Mouse (Mus musculus): ENCODE data around the gene Tgds. TPM values are rescaled to one million over a fixed set of nuclear protein-coding genes. Genes with fewer than 3 reads are reported as not detected.
A peak's percentile ranks its signal among the peaks of the same experiment; 100 is the strongest.

The Tgds gene
- 32.5 and 36.0 TPM in 2 replicates for polyA plus RNA-seq (2016; fragmentation: Nextera tagmentation; extraction: Ambion mirVana)

- Histone ChIP-seq H3K27me3 (ENCODE audit: low read depth, poor library complexity, severe bottlenecking) (no peaks in the 10 kb centered on the region), H3K27ac (peak within 1 kb of the TSS; percentile 86), H3K36me3 (peaks cover 29% of the 10 kb centered on the region), H3K4me1 (peaks cover 23% of the 10 kb centered on the region), H3K9me3 (replicated peaks) (no peaks in the 10 kb centered on the region), H3K4me3 (peak within 1 kb of the TSS; percentile 75)
- under 1% methylated on average over 28 of the region's 28 CpGs for WGBS
- DNase-seq (ENCODE audit: low spot score): peak; percentile 99
These were observed at the start of gene Tgds for GRCm38 (mm10) chr14:118132642-118132977. TSS of gene Tgds (minus strand) at chr14:118132755.

GRCm38 (mm10) chr14:118180711-118181177, 48.2 kb upstream of the Tgds start:
- no peaks in the 10 kb centered on the region for H3K36me3 ChIP-seq
- no peaks in the 10 kb centered on the region; the same call in 1 of the 2 replicates for H3K27me3 ChIP-seq (ENCODE audit: low read depth, poor library complexity, severe bottlenecking)
- DNase-seq (ENCODE audit: low spot score): no peak
- peak overlapping the region; percentile 61 for H3K4me3 ChIP-seq
- H3K27ac ChIP-seq: peak overlapping the region; percentile 75; the same call in 1 of the 2 replicates
- H3K4me1 ChIP-seq: peaks cover 12% of the 10 kb centered on the region; the same call in 1 of the 2 replicates
- 7% methylated on average over 10 of the region's 10 CpGs for WGBS
- H3K9me3 ChIP-seq (replicated peaks): no peaks in the 10 kb centered on the region

GRCm38 (mm10) chr14:118180117-118180557, 47.6 kb upstream of the Tgds start:
- Histone ChIP-seq H3K9me3 (replicated peaks) (no peaks in the 10 kb centered on the region), H3K27ac (peak overlapping the region; percentile 75), H3K36me3 (no peaks in the 10 kb centered on the region), H3K4me3 (peak overlapping the region; percentile 61), H3K4me1 (peaks cover 12% of the 10 kb centered on the region; the same call in 1 of the 2 replicates), H3K27me3 (ENCODE audit: low read depth, poor library complexity, severe bottlenecking) (no peaks in the 10 kb centered on the region; the same call in 1 of the 2 replicates)
- peak; percentile 73 for DNase-seq (ENCODE audit: low spot score)
- under 1% methylated on average over 20 of the region's 20 CpGs for WGBS

- peak overlapping the region; percentile 61 for H3K4me3 ChIP-seq
- no peaks in the 10 kb centered on the region for H3K36me3 ChIP-seq
- 34% methylated on average over 7 of the region's 7 CpGs for WGBS
- H3K9me3 ChIP-seq (replicated peaks): no peaks in the 10 kb centered on the region
- peaks cover 12% of the 10 kb centered on the region; the same call in 1 of the 2 replicates for H3K4me1 ChIP-seq
- H3K27ac ChIP-seq: peak overlapping the region; percentile 75
- H3K27me3 ChIP-seq (ENCODE audit: low read depth, poor library complexity, severe bottlenecking): no peaks in the 10 kb centered on the region; the same call in 1 of the 2 replicates
- DNase-seq (ENCODE audit: low spot score): no peak
These were observed 47.1 kb upstream of the Tgds start for GRCm38 (mm10) chr14:118179701-118180100.

GRCm38 (mm10) chr14:118179251-118179650, 46.7 kb upstream of the Tgds start:
- H3K9me3 ChIP-seq (replicated peaks): no peaks in the 10 kb centered on the region
- DNase-seq (ENCODE audit: low spot score): no peak
- no peak overlapping the region for H3K4me3 ChIP-seq
- WGBS: 81% methylated on average over 1 of the region's 1 CpGs
- no peak overlapping the region for H3K27ac ChIP-seq
- H3K36me3 ChIP-seq: no peaks in the 10 kb centered on the region
- peaks cover 12% of the 10 kb centered on the region; the same call in 1 of the 2 replicates for H3K4me1 ChIP-seq
- H3K27me3 ChIP-seq (ENCODE audit: low read depth, poor library complexity, severe bottlenecking): no peaks in the 10 kb centered on the region; the same call in 1 of the 2 replicates

- no peak for DNase-seq (ENCODE audit: low spot score)
- H3K27ac ChIP-seq: no peak overlapping the region
- 0 out of 2 replicates have a peak, but pooled peaks cover 5% of the 10 kb centered on the region for H3K36me3 ChIP-seq
- H3K4me1 ChIP-seq: peaks cover 11% of the 10 kb centered on the region; the same call in 1 of the 2 replicates
- H3K27me3 ChIP-seq (ENCODE audit: low read depth, poor library complexity, severe bottlenecking): no peaks in the 10 kb centered on the region; the same call in 1 of the 2 replicates
- no peak overlapping the region for H3K4me3 ChIP-seq
- no peaks in the 10 kb centered on the region for H3K9me3 ChIP-seq (replicated peaks)
- WGBS: 88% methylated on average over 12 of the region's 12 CpGs
These were observed 43.1 kb upstream of the Tgds start for GRCm38 (mm10) chr14:118175694-118176085.

GRCm38 (mm10) chr14:118175071-118175693, 42.6 kb upstream of the Tgds start:
- H3K36me3 ChIP-seq: 0 out of 2 replicates have a peak, but pooled peaks cover 5% of the 10 kb centered on the region
- H3K9me3 ChIP-seq (replicated peaks): no peaks in the 10 kb centered on the region
- H3K4me3 ChIP-seq: no peak overlapping the region
- no peaks in the 10 kb centered on the region; the same call in 1 of the 2 replicates for H3K27me3 ChIP-seq (ENCODE audit: low read depth, poor library complexity, severe bottlenecking)
- DNase-seq (ENCODE audit: low spot score): no peak
- H3K27ac ChIP-seq: no peak overlapping the region
- peaks cover 6% of the 10 kb centered on the region; the same call in 1 of the 2 replicates for H3K4me1 ChIP-seq
- 88% methylated on average over 30 of the region's 30 CpGs for WGBS

- DNase-seq (ENCODE audit: low spot score): no peak
- Histone ChIP-seq H3K27me3 (ENCODE audit: low read depth, poor library complexity, severe bottlenecking) (no peaks in the 10 kb centered on the region; the same call in 1 of the 2 replicates), H3K4me1 (no peaks in the 10 kb centered on the region), H3K36me3 (peaks cover 18% of the 10 kb centered on the region), H3K27ac (no peak overlapping the region), H3K9me3 (replicated peaks) (no peaks in the 10 kb centered on the region), H3K4me3 (no peak overlapping the region)
- WGBS: 81% methylated on average over 11 of the region's 11 CpGs
These were observed 41.1 kb upstream of the Tgds start for GRCm38 (mm10) chr14:118173590-118174203.

- Histone ChIP-seq H3K9me3 (replicated peaks) (no peaks in the 10 kb centered on the region), H3K4me3 (no peak overlapping the region), H3K36me3 (peaks cover 29% of the 10 kb centered on the region), H3K27me3 (ENCODE audit: low read depth, poor library complexity, severe bottlenecking) (no peaks in the 10 kb centered on the region), H3K4me1 (no peaks in the 10 kb centered on the region), H3K27ac (no peak overlapping the region)
- 93% methylated on average over 4 of the region's 4 CpGs for WGBS
- DNase-seq (ENCODE audit: low spot score): no peak
These were observed 36.2 kb upstream of the Tgds start for GRCm38 (mm10) chr14:118168776-118169175.

GRCm38 (mm10) chr14:118162640-118163039, 30.1 kb upstream of the Tgds start:
- no peaks in the 10 kb centered on the region for H3K4me1 ChIP-seq
- H3K27me3 ChIP-seq (ENCODE audit: low read depth, poor library complexity, severe bottlenecking): no peaks in the 10 kb centered on the region
- H3K27ac ChIP-seq: no peak overlapping the region
- H3K4me3 ChIP-seq: no peak overlapping the region
- peaks cover 69% of the 10 kb centered on the region for H3K36me3 ChIP-seq
- H3K9me3 ChIP-seq (replicated peaks): no peaks in the 10 kb centered on the region
- 93% methylated on average over 14 of the region's 14 CpGs for WGBS
- no peak for DNase-seq (ENCODE audit: low spot score)

- Histone ChIP-seq H3K27ac (no peak overlapping the region), H3K36me3 (peaks cover 71% of the 10 kb centered on the region), H3K9me3 (replicated peaks) (no peaks in the 10 kb centered on the region), H3K4me1 (no peaks in the 10 kb centered on the region), H3K27me3 (ENCODE audit: low read depth, poor library complexity, severe bottlenecking) (no peaks in the 10 kb centered on the region), H3K4me3 (no peak overlapping the region)
- 87% methylated on average over 3 of the region's 3 CpGs for WGBS
- no peak for DNase-seq (ENCODE audit: low spot score)
These were observed 29.2 kb upstream of the Tgds start for GRCm38 (mm10) chr14:118161751-118162150.

- no peaks in the 10 kb centered on the region for H3K4me1 ChIP-seq
- no peak overlapping the region for H3K4me3 ChIP-seq
- 31% methylated on average over 5 of the region's 5 CpGs for WGBS
- peak; percentile 69 for DNase-seq (ENCODE audit: low spot score)
- H3K27ac ChIP-seq: no peak overlapping the region
- H3K36me3 ChIP-seq: peaks cover 86% of the 10 kb centered on the region
- no peaks in the 10 kb centered on the region for H3K9me3 ChIP-seq (replicated peaks)
- H3K27me3 ChIP-seq (ENCODE audit: low read depth, poor library complexity, severe bottlenecking): no peaks in the 10 kb centered on the region
These were observed 24.6 kb upstream of the Tgds start for GRCm38 (mm10) chr14:118157146-118157545.

- H3K36me3 ChIP-seq: peaks cover 82% of the 10 kb centered on the region
- 91% methylated on average over 10 of the region's 10 CpGs for WGBS
These were observed 24.2 kb upstream of the Tgds start for GRCm38 (mm10) chr14:118156740-118157139.

More at GRCm38 (mm10) chr14:118156740-118157139, 24.2 kb upstream of the Tgds start:
- no peak for DNase-seq (ENCODE audit: low spot score)
- H3K9me3 ChIP-seq (replicated peaks): no peaks in the 10 kb centered on the region
- no peak overlapping the region for H3K27ac ChIP-seq
- no peaks in the 10 kb centered on the region for H3K27me3 ChIP-seq (ENCODE audit: low read depth, poor library complexity, severe bottlenecking)
- no peak overlapping the region for H3K4me3 ChIP-seq
- H3K4me1 ChIP-seq: no peaks in the 10 kb centered on the region
